Mouse (Mus musculus) thymus, adult 2 months (tissue): Measurements from ENCODE around the gene Car11.

Experiments used
- CTCF ChIP-seq: fragments of 200-500 bp; IDR thresholded peaks from 2 replicates; pipeline ENCODE4 v1.5.1; 2012; ENCODE audit warnings: mild to moderate bottlenecking, control low read depth, low read length, moderate library complexity, borderline replicate concordance; ENCODE audit not compliant: control insufficient read depth, poor library complexity, insufficient read depth; ENCODE audit errors: extremely low read depth
- POLR2A ChIP-seq: fragments of 200-500 bp; IDR thresholded peaks from 2 replicates; pipeline ENCODE4 v1.6.1; 2012; ENCODE audit warnings: mild to moderate bottlenecking, low read length, control low read depth, moderate library complexity; ENCODE audit not compliant: control insufficient read depth, poor library complexity, insufficient read depth; ENCODE audit errors: extremely low read depth

GRCm38 (mm10) chr7:45668921-45669320 is 30.7 kb upstream of the Car11 start:
- TF ChIP-seq POLR2A (no peak), CTCF (no peak)
